12 mouse cellular contexts compared by ENCODE assay signal in genomic region chr2:73266011-73266410, GRCm38 (mm10). TPM values are rescaled to one million over a fixed set of nuclear protein-coding genes. Genes with fewer than 3 reads are reported as not detected.
DNase-seq lines count a peak whose midpoint lies in the region; ATAC-seq lines count a peak whose summit lies in the region.
"Had no signal": no experiment of that assay in that cellular context is flagged by ENCODE, and none has a peak within 500 bp of the region (broad histone marks: within the 10 kb centered on the region; RNA-seq: fewer than 3 reads in every experiment).

No protein-coding gene starts in this region.

- no peak for ATAC-seq in forebrain, embryonic 13.5 days
- ATAC-seq in forebrain, embryonic 16.5 days: no peak
- no peak for ATAC-seq in midbrain, embryonic 11.5 days (ENCODE audit: low FRiP score)
- ATAC-seq in midbrain, embryonic 13.5 days: no peak
- ATAC-seq in embryonic facial prominence, embryonic 14.5 days (ENCODE audit: low read depth): no peak

- WGBS in forebrain, embryonic 13.5 days: 6% methylated on average over 5 of the region's 5 CpGs
- WGBS in forebrain, embryonic 16.5 days: 5% methylated on average over 5 of the region's 5 CpGs
- WGBS in midbrain, embryonic 11.5 days: 9% methylated on average over 5 of the region's 5 CpGs
- WGBS in midbrain, embryonic 13.5 days: 9% methylated on average over 5 of the region's 5 CpGs
- WGBS in embryonic facial prominence, embryonic 14.5 days: 11% methylated on average over 5 of the region's 5 CpGs

- H3K4me2 ChIP-seq in forebrain, embryonic 13.5 days: peak overlapping the region; percentile 11; the same call in 1 of the 2 replicates
- no peak overlapping the region for H3K4me2 ChIP-seq in forebrain, embryonic 16.5 days (ENCODE audit: low read length)
- no peak overlapping the region for H3K4me2 ChIP-seq in midbrain, embryonic 11.5 days
- H3K4me2 ChIP-seq in midbrain, embryonic 13.5 days (replicated peaks): no peak overlapping the region
- no peak overlapping the region for H3K4me2 ChIP-seq in embryonic facial prominence, embryonic 14.5 days (ENCODE audit: low read depth, low read length)
- H3K4me2 ChIP-seq: limb, embryonic 15.5 days had no signal

- DNase-seq in midbrain, embryonic 11.5 days (ENCODE audit: low spot score, missing footprints): peak; percentile 88
- peak; percentile 10 for DNase-seq in embryonic facial prominence, embryonic 14.5 days (ENCODE audit: low spot score)
- peak; percentile 35 for DNase-seq in retina, embryonic 14.5 days (ENCODE audit: low spot score)
- DNase-seq in spleen, postnatal 10 days (ENCODE audit: low spot score in 2 of 2): no peak
- no peak for DNase-seq in right cerebral cortex, adult 18-20 months
- DNase-seq: kidney, adult 18-20 months had no signal

- H3K9me3 ChIP-seq in forebrain, embryonic 13.5 days (replicated peaks): peaks cover 2% of the 10 kb centered on the region; the same call in 1 of the 2 replicates
- H3K9me3 ChIP-seq in forebrain, embryonic 16.5 days (ENCODE audit: control insufficient read depth, low read length): peaks cover 2% of the 10 kb centered on the region; the same call in 1 of the 2 replicates
- peaks cover 1% of the 10 kb centered on the region; the same call in 1 of the 2 replicates for H3K9me3 ChIP-seq in midbrain, embryonic 11.5 days (ENCODE audit: control insufficient read depth, low read length)
- H3K9me3 ChIP-seq in midbrain, embryonic 13.5 days: peaks cover 5% of the 10 kb centered on the region; the same call in 1 of the 2 replicates
- H3K9me3 ChIP-seq in embryonic facial prominence, embryonic 14.5 days (ENCODE audit: control insufficient read depth, low read length): no peaks in the 10 kb centered on the region
- H3K9me3 ChIP-seq: limb, embryonic 15.5 days had no signal

- no peaks in the 10 kb centered on the region for H3K36me3 ChIP-seq in forebrain, embryonic 13.5 days (ENCODE audit: poor library complexity, severe bottlenecking)
- no peaks in the 10 kb centered on the region for H3K36me3 ChIP-seq in forebrain, embryonic 16.5 days (ENCODE audit: control insufficient read depth, insufficient read depth)
- no peaks in the 10 kb centered on the region for H3K36me3 ChIP-seq in midbrain, embryonic 11.5 days (ENCODE audit: control insufficient read depth, insufficient read depth, low read length)
- no peaks in the 10 kb centered on the region for H3K36me3 ChIP-seq in midbrain, embryonic 13.5 days
- no peaks in the 10 kb centered on the region for H3K36me3 ChIP-seq in embryonic facial prominence, embryonic 14.5 days (ENCODE audit: control insufficient read depth, insufficient read depth, low read length)
- H3K36me3 ChIP-seq: limb, embryonic 15.5 days had no signal

- no peak overlapping the region for H3K9ac ChIP-seq in forebrain, embryonic 13.5 days
- H3K9ac ChIP-seq in forebrain, embryonic 16.5 days (replicated peaks; ENCODE audit: low read depth, low read length): no peak overlapping the region
- H3K9ac ChIP-seq in midbrain, embryonic 11.5 days (ENCODE audit: low read length): no peak overlapping the region
- H3K9ac ChIP-seq in midbrain, embryonic 13.5 days (replicated peaks): no peak overlapping the region
- no peak overlapping the region for H3K9ac ChIP-seq in embryonic facial prominence, embryonic 14.5 days (ENCODE audit: low read depth, low read length)
- H3K9ac ChIP-seq: limb, embryonic 15.5 days had no signal

- peaks cover 47% of the 10 kb centered on the region for H3K4me1 ChIP-seq in forebrain, embryonic 13.5 days
- H3K4me1 ChIP-seq in forebrain, embryonic 16.5 days (replicated peaks; ENCODE audit: control insufficient read depth, insufficient read depth, low read length): peaks cover 29% of the 10 kb centered on the region
- peaks cover 14% of the 10 kb centered on the region for H3K4me1 ChIP-seq in midbrain, embryonic 11.5 days (ENCODE audit: control insufficient read depth, insufficient read depth, low read length)
- H3K4me1 ChIP-seq in midbrain, embryonic 13.5 days (replicated peaks): peaks cover 25% of the 10 kb centered on the region
- peaks cover 13% of the 10 kb centered on the region for H3K4me1 ChIP-seq in embryonic facial prominence, embryonic 14.5 days (ENCODE audit: control insufficient read depth, insufficient read depth, low read length)

- H3K4me3 ChIP-seq in forebrain, embryonic 13.5 days: no peak overlapping the region
- no peak overlapping the region for H3K4me3 ChIP-seq in forebrain, embryonic 16.5 days (replicated peaks; ENCODE audit: low read length)
- H3K4me3 ChIP-seq in midbrain, embryonic 11.5 days (ENCODE audit: low read depth, low read length): no peak overlapping the region
- no peak overlapping the region for H3K4me3 ChIP-seq in midbrain, embryonic 13.5 days (replicated peaks)
- no peak overlapping the region for H3K4me3 ChIP-seq in embryonic facial prominence, embryonic 14.5 days (ENCODE audit: low read depth, low read length)
- H3K4me3 ChIP-seq: limb, embryonic 15.5 days had no signal

- peaks cover 81% of the 10 kb centered on the region for H3K27me3 ChIP-seq in forebrain, embryonic 13.5 days
- peaks cover 32% of the 10 kb centered on the region for H3K27me3 ChIP-seq in forebrain, embryonic 16.5 days (replicated peaks; ENCODE audit: control insufficient read depth, insufficient read depth, low read length)
- H3K27me3 ChIP-seq in midbrain, embryonic 11.5 days (ENCODE audit: control insufficient read depth, insufficient read depth, low read length): peaks cover 89% of the 10 kb centered on the region
- H3K27me3 ChIP-seq in midbrain, embryonic 13.5 days: peaks cover 88% of the 10 kb centered on the region
- peaks cover 70% of the 10 kb centered on the region for H3K27me3 ChIP-seq in embryonic facial prominence, embryonic 14.5 days (replicated peaks; ENCODE audit: control insufficient read depth, insufficient read depth, low read length)

- H3K27ac ChIP-seq in forebrain, embryonic 13.5 days: no peak overlapping the region
- no peak overlapping the region for H3K27ac ChIP-seq in forebrain, embryonic 16.5 days (ENCODE audit: low read length)
- no peak overlapping the region for H3K27ac ChIP-seq in midbrain, embryonic 11.5 days (ENCODE audit: low read depth, low read length)
- H3K27ac ChIP-seq in midbrain, embryonic 13.5 days: no peak overlapping the region
- H3K27ac ChIP-seq in embryonic facial prominence, embryonic 14.5 days (replicated peaks; ENCODE audit: low read depth, low read length): no peak overlapping the region
- H3K27ac ChIP-seq: limb, embryonic 15.5 days had no signal

RNA-seq across cellular contexts. Expression of gene Sp9, which starts 5.7 kb away (rescaled TPM):
- 10.6 and 15.4 TPM in 2 replicates for polyA plus RNA-seq in forebrain, embryonic 13.5 days (2015; fragmentation: Nextera tagmentation; extraction: Ambion mirVana)
- 6.6 and 8.8 TPM in 2 replicates for polyA plus RNA-seq in forebrain, embryonic 16.5 days (2015; fragmentation: Nextera tagmentation; extraction: Ambion mirVana)
- polyA plus RNA-seq in midbrain, embryonic 11.5 days (2014; fragmentation: Nextera tagmentation; extraction: Ambion mirVana): 2.8 and 3.3 TPM in 2 replicates
- 6.1 and 8.9 TPM in 2 replicates for polyA plus RNA-seq in midbrain, embryonic 13.5 days (2015; fragmentation: Nextera tagmentation; extraction: Ambion mirVana)
- 1.2 and 1.5 TPM in 2 replicates for polyA plus RNA-seq in embryonic facial prominence, embryonic 14.5 days (2014; fragmentation: Nextera tagmentation; extraction: Ambion mirVana)
- polyA plus RNA-seq: heart, embryonic 14.5 days; stomach, embryonic 16.5 days had no signal

RNA-seq across cellular contexts. Expression of gene Scrn3, which starts 46.4 kb away (rescaled TPM):
- polyA plus RNA-seq in forebrain, embryonic 13.5 days (2015; fragmentation: Nextera tagmentation; extraction: Ambion mirVana): 9.5 and 10.5 TPM in 2 replicates
- 8.7 and 9.1 TPM in 2 replicates for polyA plus RNA-seq in forebrain, embryonic 16.5 days (2015; fragmentation: Nextera tagmentation; extraction: Ambion mirVana)
- polyA plus RNA-seq in midbrain, embryonic 11.5 days (2014; fragmentation: Nextera tagmentation; extraction: Ambion mirVana): 10.7 and 11.7 TPM in 2 replicates
- 8.1 and 9.6 TPM in 2 replicates for polyA plus RNA-seq in midbrain, embryonic 13.5 days (2015; fragmentation: Nextera tagmentation; extraction: Ambion mirVana)
- polyA plus RNA-seq in embryonic facial prominence, embryonic 14.5 days (2014; fragmentation: Nextera tagmentation; extraction: Ambion mirVana): 12.7 and 14.2 TPM in 2 replicates

RNA-seq across cellular contexts. Expression of gene Cir1, which starts 46.5 kb away (rescaled TPM):
- polyA plus RNA-seq in forebrain, embryonic 13.5 days (2015; fragmentation: Nextera tagmentation; extraction: Ambion mirVana): 26.9 and 30.2 TPM in 2 replicates
- 24.6 and 26.6 TPM in 2 replicates for polyA plus RNA-seq in forebrain, embryonic 16.5 days (2015; fragmentation: Nextera tagmentation; extraction: Ambion mirVana)
- polyA plus RNA-seq in midbrain, embryonic 11.5 days (2014; fragmentation: Nextera tagmentation; extraction: Ambion mirVana): 21.4 and 25.5 TPM in 2 replicates
- 34.0 and 34.8 TPM in 2 replicates for polyA plus RNA-seq in midbrain, embryonic 13.5 days (2015; fragmentation: Nextera tagmentation; extraction: Ambion mirVana)
- 23.8 and 25.5 TPM in 2 replicates for polyA plus RNA-seq in embryonic facial prominence, embryonic 14.5 days (2014; fragmentation: Nextera tagmentation; extraction: Ambion mirVana)

RNA-seq across cellular contexts. Expression of gene Ola1, which starts 47.3 kb away (rescaled TPM):
- 104 and 115 TPM in 2 replicates for polyA plus RNA-seq in forebrain, embryonic 13.5 days (2015; fragmentation: Nextera tagmentation; extraction: Ambion mirVana)
- polyA plus RNA-seq in forebrain, embryonic 16.5 days (2015; fragmentation: Nextera tagmentation; extraction: Ambion mirVana): 98.5 and 105 TPM in 2 replicates
- polyA plus RNA-seq in midbrain, embryonic 11.5 days (2014; fragmentation: Nextera tagmentation; extraction: Ambion mirVana): 99.2 and 101 TPM in 2 replicates
- 80.9 and 96.4 TPM in 2 replicates for polyA plus RNA-seq in midbrain, embryonic 13.5 days (2015; fragmentation: Nextera tagmentation; extraction: Ambion mirVana)
- polyA plus RNA-seq in embryonic facial prominence, embryonic 14.5 days (2014; fragmentation: Nextera tagmentation; extraction: Ambion mirVana): 90.7 and 98.7 TPM in 2 replicates

Comparison
In these comparisons a context has a peak if more than half of its experiments do, and no peak if none do; other contexts are left out.
1. DNase-seq: peak in midbrain, embryonic 11.5 days (single experiment), embryonic facial prominence, embryonic 14.5 days (single experiment) and retina, embryonic 14.5 days (single experiment); none in spleen, postnatal 10 days (0 of 2) and right cerebral cortex, adult 18-20 months (single experiment).